Mouse (Mus musculus) layer of hippocampus, adult 9-11 months (tissue): ENCODE measurements around the gene AC140267.1.

Experiments used
- DNase-seq: peaks from one replicate; pipeline ENCODE4 v3.0.0; 2022

The AC140267.1 gene

GRCm38 (mm10) chr15:80235535-80235934, at the start of gene AC140267.1:
Gene AC140267.1, plus strand, starts transcription at chr15:80235835.
- DNase-seq = no peak

- DNase-seq = no peak
Observed at GRCm38 (mm10) chr15:80188927-80189326, 46.7 kb upstream of the AC140267.1 start.

GRCm38 (mm10) chr15:80190075-80190474, 45.6 kb upstream of the AC140267.1 start:
- DNase-seq = peak; percentile 43

GRCm38 (mm10) chr15:80191585-80192245, 43.9 kb upstream of the AC140267.1 start:
- no peak for DNase-seq

GRCm38 (mm10) chr15:80192246-80192585, 43.4 kb upstream of the AC140267.1 start:
- DNase-seq = no peak

- no peak for DNase-seq
Observed at GRCm38 (mm10) chr15:80192847-80193246, 42.8 kb upstream of the AC140267.1 start.

GRCm38 (mm10) chr15:80199556-80199955, 36.1 kb upstream of the AC140267.1 start:
- DNase-seq = no peak

- DNase-seq = peak; percentile 84
Observed at GRCm38 (mm10) chr15:80202111-80202775, 33.4 kb upstream of the AC140267.1 start.

GRCm38 (mm10) chr15:80203406-80203805, 32.2 kb upstream of the AC140267.1 start:
- DNase-seq = no peak

- no peak for DNase-seq
Observed at GRCm38 (mm10) chr15:80206057-80206565, 29.5 kb upstream of the AC140267.1 start.

GRCm38 (mm10) chr15:80208446-80208845, 27.2 kb upstream of the AC140267.1 start:
- DNase-seq = no peak

- no peak for DNase-seq
Observed at GRCm38 (mm10) chr15:80213688-80214087, 21.9 kb upstream of the AC140267.1 start.

- DNase-seq = no peak
Observed at GRCm38 (mm10) chr15:80215716-80216479, 19.7 kb upstream of the AC140267.1 start.

GRCm38 (mm10) chr15:80216480-80216820, 19.2 kb upstream of the AC140267.1 start:
- no peak for DNase-seq

GRCm38 (mm10) chr15:80217476-80217875, 18.2 kb upstream of the AC140267.1 start:
- no peak for DNase-seq

GRCm38 (mm10) chr15:80219211-80219610, 16.4 kb upstream of the AC140267.1 start:
- DNase-seq = no peak

- no peak for DNase-seq
Observed at GRCm38 (mm10) chr15:80219705-80220657, 15.7 kb upstream of the AC140267.1 start.

- DNase-seq = no peak
Observed at GRCm38 (mm10) chr15:80221031-80221430, 14.6 kb upstream of the AC140267.1 start.

- DNase-seq = no peak
Observed at GRCm38 (mm10) chr15:80223751-80224150, 11.9 kb upstream of the AC140267.1 start.

- no peak for DNase-seq
Observed at GRCm38 (mm10) chr15:80225208-80225607, 10.4 kb upstream of the AC140267.1 start.

- DNase-seq = no peak
Observed at GRCm38 (mm10) chr15:80225796-80226195, 9.8 kb upstream of the AC140267.1 start.

- no peak for DNase-seq
Observed at GRCm38 (mm10) chr15:80228071-80228800, 7.4 kb upstream of the AC140267.1 start.
